Mouse (Mus musculus) forebrain, embryonic 12.5 days (tissue): ENCODE results near the gene Atp5f1. TPM values are rescaled to one million over a fixed set of nuclear protein-coding genes. Genes with fewer than 3 reads are reported as not detected.

Experiments used
- ATAC-seq: fragments of 200-750 bp; cut with Nextera tagmentation; 2 replicates; pipeline ENCODE4 v1.8.0; 2017; ENCODE audit warnings: moderate TSS enrichment; ENCODE audit not compliant: low FRiP score
- H3K27ac ChIP-seq: fragments of 300-500 bp; sonication (generic); 2 replicates; pipeline ENCODE4 v1.5.1; 2016; ENCODE audit warnings: mild to moderate bottlenecking
- H3K27me3 ChIP-seq: fragments of 300-500 bp; sonication (generic); 2 replicates; pipeline ENCODE4 v1.6.1; 2016; ENCODE audit warnings: mild to moderate bottlenecking
- H3K36me3 ChIP-seq: fragments of 300-500 bp; sonication (generic); replicated peaks from 2 replicates; pipeline ENCODE4 v1.6.1; 2016; ENCODE audit warnings: mild to moderate bottlenecking
- H3K4me1 ChIP-seq: fragments of 300-500 bp; sonication (generic); 2 replicates; pipeline ENCODE4 v1.6.1; 2016
- H3K4me2 ChIP-seq: fragments of 300-500 bp; sonication (generic); 2 replicates; pipeline ENCODE4 v1.6.1; 2016; ENCODE audit warnings: mild to moderate bottlenecking, moderate library complexity
- H3K4me3 ChIP-seq: fragments of 300-500 bp; sonication (generic); replicated peaks from 2 replicates; pipeline ENCODE4 v1.5.1; 2016; ENCODE audit warnings: mild to moderate bottlenecking
- H3K9ac ChIP-seq: fragments of 300-500 bp; sonication (generic); 2 replicates; pipeline ENCODE4 v1.6.1; 2016; ENCODE audit warnings: mild to moderate bottlenecking
- H3K9me3 ChIP-seq: fragments of 300-500 bp; sonication (generic); 2 replicates; pipeline ENCODE4 v1.6.1; 2016
- WGBS: fragments of 180-500 bp; shearing (Covaris S2); methylation state at CpG from one replicate; pipeline ENCODE4 v1.1.7; 2016; 5-methylcytosine and 5-hydroxymethylcytosine counted together
- polyA plus RNA-seq: library from polyadenylated mRNA; unstranded; fragments of >200 nt; fragmentation: Nextera tagmentation; extraction: Ambion mirVana; gene quantifications from 2 replicates; pipeline ENCODE4 v1.2.1, GENCODE M21; 2016

Gene Atp5f1
- polyA plus RNA-seq, 1 experiment from 2014 or later = 455 TPM

DNA sequence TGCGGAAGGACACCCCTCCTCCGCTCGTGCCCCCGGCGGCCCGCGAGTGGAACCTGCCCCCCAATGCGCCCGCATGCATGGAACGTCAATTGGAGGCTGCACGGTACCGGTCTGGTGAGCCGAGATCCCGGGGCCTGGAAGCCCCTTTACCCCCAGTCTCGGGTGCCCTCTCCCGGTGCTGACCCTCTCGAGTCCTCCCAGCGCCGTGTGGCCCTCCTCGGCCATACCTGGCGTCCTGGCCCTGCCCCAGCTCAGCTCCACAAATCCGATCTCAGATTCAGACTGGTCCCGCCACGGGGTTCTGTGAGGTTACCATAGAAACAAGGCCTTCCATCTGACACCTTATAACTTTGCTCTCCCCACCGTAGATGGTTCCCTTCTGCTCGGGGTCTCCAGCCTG lies 314 bp downstream of the Atp5f1 start:
- Histone ChIP-seq H3K27me3 (no peaks in the 10 kb centered on the region), H3K9ac (peak overlapping the region; percentile 90), H3K4me1 (peaks cover 26% of the 10 kb centered on the region), H3K4me3 (peak overlapping the region; percentile 89), H3K27ac (peak overlapping the region; percentile 85), H3K9me3 (no peaks in the 10 kb centered on the region), H3K4me2 (peak overlapping the region; percentile 87), H3K36me3 (peaks cover 37% of the 10 kb centered on the region)
- peak; percentile 78; the same call in 1 of the 2 replicates for ATAC-seq
- under 1% methylated on average over 26 of the region's 26 CpGs for WGBS

GRCm38 (mm10) chr3:105958974-105959580 lies 822 bp downstream of the Atp5f1 start, which contains the start of gene Wdr77:
Gene Wdr77 (plus strand): TSS chr3:105959369.
- peak within 1 kb of the TSS; percentile 93 for H3K9ac ChIP-seq
- H3K4me2 ChIP-seq = peak within 1 kb of the TSS; percentile 87
- peak within 1 kb of the TSS; percentile 85 for H3K27ac ChIP-seq
- H3K4me1 ChIP-seq = peaks cover 26% of the 10 kb centered on the region
- ATAC-seq = peak; percentile 97
- H3K27me3 ChIP-seq = no peaks in the 10 kb centered on the region
- no peaks in the 10 kb centered on the region for H3K9me3 ChIP-seq
- peak within 1 kb of the TSS; percentile 89 for H3K4me3 ChIP-seq
- under 1% methylated on average over 52 of the region's 52 CpGs for WGBS
- peaks cover 35% of the 10 kb centered on the region for H3K36me3 ChIP-seq

DNA sequence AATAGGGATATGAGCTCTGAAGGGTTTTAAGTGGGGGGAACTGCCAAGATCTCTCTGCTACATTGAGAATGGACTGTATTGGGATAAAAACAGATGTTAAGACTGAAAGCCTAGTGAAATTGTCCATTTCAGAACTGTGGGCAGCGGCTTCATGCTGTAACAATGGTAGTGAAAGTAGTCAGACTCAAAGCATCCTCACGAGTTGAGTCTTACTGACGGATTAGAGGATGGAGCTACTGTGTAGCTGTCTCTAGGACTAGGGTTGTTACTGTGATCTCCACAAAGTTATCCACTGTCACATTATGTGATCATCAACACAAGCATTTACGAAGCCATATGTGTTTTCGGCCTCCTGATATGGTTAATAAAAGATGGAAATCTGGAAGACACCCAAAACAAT lies 1.7 kb downstream of the Atp5f1 start:
- 44% methylated on average over 5 of the region's 5 CpGs for WGBS
- Histone ChIP-seq H3K27me3 (no peaks in the 10 kb centered on the region), H3K4me3 (peak overlapping the region; percentile 89), H3K9ac (peak overlapping the region; percentile 93), H3K27ac (no peak overlapping the region), H3K36me3 (peaks cover 32% of the 10 kb centered on the region), H3K4me2 (peak overlapping the region; percentile 81), H3K4me1 (peaks cover 26% of the 10 kb centered on the region), H3K9me3 (no peaks in the 10 kb centered on the region)
- no peak for ATAC-seq

GRCm38 (mm10) chr3:105957235-105957634 lies 2.7 kb downstream of the Atp5f1 start:
- no peaks in the 10 kb centered on the region for H3K27me3 ChIP-seq
- H3K4me2 ChIP-seq = no peak overlapping the region; the same call in 1 of the 2 replicates
- no peak overlapping the region for H3K4me3 ChIP-seq
- no peaks in the 10 kb centered on the region for H3K9me3 ChIP-seq
- no peak overlapping the region for H3K27ac ChIP-seq
- H3K9ac ChIP-seq = peak overlapping the region; percentile 21; the same call in 1 of the 2 replicates
- WGBS = 94% methylated on average over 1 of the region's 1 CpGs
- H3K36me3 ChIP-seq = peaks cover 32% of the 10 kb centered on the region
- H3K4me1 ChIP-seq = peaks cover 26% of the 10 kb centered on the region
- ATAC-seq = no peak

GRCm38 (mm10) chr3:105951348-105951747 lies 8.6 kb downstream of the Atp5f1 start:
- H3K9me3 ChIP-seq = no peaks in the 10 kb centered on the region
- no peak overlapping the region for H3K4me2 ChIP-seq
- WGBS = 96% methylated on average over 7 of the region's 7 CpGs
- H3K36me3 ChIP-seq = peaks cover 71% of the 10 kb centered on the region
- no peak overlapping the region for H3K27ac ChIP-seq
- no peaks in the 10 kb centered on the region for H3K27me3 ChIP-seq
- no peak overlapping the region for H3K9ac ChIP-seq
- no peak for ATAC-seq
- H3K4me3 ChIP-seq = no peak overlapping the region
- H3K4me1 ChIP-seq = no peaks in the 10 kb centered on the region

DNA sequence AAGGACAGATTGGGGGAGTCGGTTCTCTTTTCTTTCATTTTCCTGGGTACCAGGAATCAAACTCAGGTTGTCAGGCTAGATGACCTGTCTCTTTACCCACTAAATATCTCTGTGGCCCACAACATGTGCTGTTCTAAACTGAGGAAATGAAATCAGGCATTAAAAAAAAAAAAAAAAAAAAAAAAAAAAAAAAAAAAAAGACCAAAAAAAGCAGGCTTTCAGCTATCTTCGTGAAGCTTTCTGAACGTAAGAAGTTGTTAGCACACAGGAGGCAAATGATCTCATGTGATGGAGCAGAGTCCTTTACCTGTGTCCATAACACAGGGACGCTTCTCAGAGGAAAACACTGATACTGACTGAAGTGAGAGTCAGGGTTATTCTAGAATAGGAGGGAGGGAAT lies 23.8 kb downstream of the Atp5f1 start:
- no peak for ATAC-seq
- H3K27me3 ChIP-seq = no peaks in the 10 kb centered on the region
- H3K27ac ChIP-seq = no peak overlapping the region
- H3K36me3 ChIP-seq = peaks cover 21% of the 10 kb centered on the region
- WGBS = 93% methylated on average over 4 of the region's 4 CpGs
- H3K9ac ChIP-seq = no peak overlapping the region
- H3K9me3 ChIP-seq = no peaks in the 10 kb centered on the region
- no peaks in the 10 kb centered on the region for H3K4me1 ChIP-seq
- H3K4me3 ChIP-seq = no peak overlapping the region
- no peak overlapping the region for H3K4me2 ChIP-seq

DNA sequence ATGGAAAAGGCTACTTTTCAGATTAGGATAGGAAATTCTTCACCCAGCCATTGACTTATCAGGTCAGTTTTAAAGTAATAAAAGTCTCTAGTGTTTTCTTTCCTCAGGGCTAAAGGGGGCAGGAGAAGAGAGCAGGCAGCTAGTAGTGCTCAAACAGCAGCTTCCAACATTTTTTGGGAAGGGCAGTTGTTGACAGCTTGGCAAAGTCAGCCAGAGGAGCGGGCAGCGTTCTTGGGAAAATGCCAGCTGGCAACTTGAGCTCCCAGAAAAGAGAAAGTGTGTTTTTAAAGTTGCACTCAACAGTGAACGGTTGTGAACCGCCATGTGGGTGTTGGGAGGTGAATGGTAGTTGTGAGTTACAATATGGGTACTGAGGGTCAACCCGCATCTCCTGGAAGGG lies 24.9 kb downstream of the Atp5f1 start:
- no peak overlapping the region for H3K27ac ChIP-seq
- 94% methylated on average over 5 of the region's 5 CpGs for WGBS

DNA sequence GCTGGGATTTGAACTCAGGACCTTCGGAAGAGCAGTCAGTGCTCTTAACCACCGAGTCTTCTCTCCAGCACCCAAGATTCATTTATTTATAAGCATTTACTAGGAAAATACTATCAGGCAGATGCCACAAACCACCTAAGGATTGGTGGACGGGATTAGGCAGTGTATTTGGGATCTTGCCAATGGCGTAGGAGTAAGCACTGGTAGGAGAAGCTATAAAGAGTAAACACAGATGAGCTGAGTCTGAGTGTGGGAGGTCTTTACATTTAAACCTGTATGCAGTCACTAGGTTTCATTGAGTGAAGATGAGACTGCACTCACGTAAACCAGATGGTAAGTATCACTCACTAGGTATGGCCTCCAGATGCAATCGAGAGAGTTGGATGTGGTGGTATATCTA lies 26.0 kb downstream of the Atp5f1 start:
- 94% methylated on average over 6 of the region's 6 CpGs for WGBS

More for the DNA sequence above, 24.9 kb downstream of the Atp5f1 start:
- Histone ChIP-seq H3K27me3 (no peaks in the 10 kb centered on the region), H3K36me3 (peaks cover 11% of the 10 kb centered on the region), H3K9me3 (no peaks in the 10 kb centered on the region), H3K9ac (no peak overlapping the region), H3K4me2 (no peak overlapping the region), H3K4me1 (no peaks in the 10 kb centered on the region), H3K4me3 (no peak overlapping the region)
- ATAC-seq = no peak

GRCm38 (mm10) chr3:105932240-105933071 lies 27.4 kb downstream of the Atp5f1 start, which contains the start of gene I830077J02Rik:
Gene I830077J02Rik (minus strand): TSS chr3:105932664.
- Histone ChIP-seq H3K36me3 (peaks cover 3% of the 10 kb centered on the region; the same call in 1 of the 2 replicates), H3K9me3 (no peaks in the 10 kb centered on the region), H3K4me3 (no peak within 1 kb of the TSS), H3K9ac (no peak within 1 kb of the TSS), H3K27me3 (no peaks in the 10 kb centered on the region), H3K4me2 (no peak within 1 kb of the TSS), H3K4me1 (no peaks in the 10 kb centered on the region), H3K27ac (no peak within 1 kb of the TSS)
- ATAC-seq = no peak
- 81% methylated on average over 8 of the region's 8 CpGs for WGBS

More for the DNA sequence above, 26.0 kb downstream of the Atp5f1 start:
- no peaks in the 10 kb centered on the region for H3K9me3 ChIP-seq
- H3K36me3 ChIP-seq = peaks cover 8% of the 10 kb centered on the region; the same call in 1 of the 2 replicates
- no peak overlapping the region for H3K27ac ChIP-seq
- H3K9ac ChIP-seq = no peak overlapping the region
- no peak overlapping the region for H3K4me3 ChIP-seq
- no peaks in the 10 kb centered on the region for H3K4me1 ChIP-seq
- H3K4me2 ChIP-seq = no peak overlapping the region
- H3K27me3 ChIP-seq = no peaks in the 10 kb centered on the region
- no peak for ATAC-seq

DNA sequence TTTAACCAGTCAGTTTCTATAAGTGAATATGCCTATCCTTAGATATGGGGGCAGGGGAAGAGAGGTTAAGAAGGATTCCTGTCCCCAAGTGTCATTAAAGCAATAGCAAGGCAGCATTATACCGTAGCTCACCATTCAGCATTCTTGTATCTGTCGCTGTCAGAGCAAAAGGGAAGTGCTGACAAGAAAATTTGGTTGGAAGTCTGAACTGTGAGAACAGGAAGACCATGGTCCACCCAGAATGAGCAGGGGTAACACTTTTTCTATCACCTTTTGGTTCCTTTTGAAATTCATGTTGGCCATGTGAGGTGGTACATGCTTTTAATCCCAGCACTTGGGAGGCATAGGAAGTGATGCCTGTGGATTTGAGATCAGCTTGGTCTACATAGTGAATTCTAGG lies 28.8 kb downstream of the Atp5f1 start:
- Histone ChIP-seq H3K9me3 (no peaks in the 10 kb centered on the region), H3K27me3 (no peaks in the 10 kb centered on the region), H3K27ac (no peak overlapping the region), H3K4me2 (no peak overlapping the region), H3K4me3 (no peak overlapping the region), H3K9ac (no peak overlapping the region), H3K4me1 (no peaks in the 10 kb centered on the region), H3K36me3 (no peaks in the 10 kb centered on the region)
- WGBS = 88% methylated on average over 2 of the region's 2 CpGs
- no peak for ATAC-seq

- ATAC-seq = no peak
- 88% methylated on average over 7 of the region's 7 CpGs for WGBS
- H3K4me1 ChIP-seq = no peaks in the 10 kb centered on the region
These were observed 30.1 kb downstream of the Atp5f1 start for GRCm38 (mm10) chr3:105929821-105930220.

GRCm38 (mm10) chr3:105928781-105929180 lies 31.1 kb downstream of the Atp5f1 start:
- Histone ChIP-seq H3K4me1 (no peaks in the 10 kb centered on the region), H3K4me3 (no peak overlapping the region), H3K27me3 (no peaks in the 10 kb centered on the region), H3K27ac (no peak overlapping the region), H3K9ac (no peak overlapping the region), H3K9me3 (no peaks in the 10 kb centered on the region), H3K36me3 (no peaks in the 10 kb centered on the region), H3K4me2 (no peak overlapping the region)
- ATAC-seq = no peak
- WGBS = 88% methylated on average over 6 of the region's 6 CpGs

More at GRCm38 (mm10) chr3:105929821-105930220, 30.1 kb downstream of the Atp5f1 start:
- no peaks in the 10 kb centered on the region for H3K36me3 ChIP-seq
- no peak overlapping the region for H3K4me3 ChIP-seq
- no peak overlapping the region for H3K27ac ChIP-seq
- H3K27me3 ChIP-seq = no peaks in the 10 kb centered on the region
- H3K9me3 ChIP-seq = no peaks in the 10 kb centered on the region
- no peak overlapping the region for H3K4me2 ChIP-seq
- H3K9ac ChIP-seq = no peak overlapping the region
